Mouse (Mus musculus): ENCODE measurements around the gene Ghr. TPM values are rescaled to one million over a fixed set of nuclear protein-coding genes. Genes with fewer than 3 reads are reported as not detected.

Ghr gene
- polyA plus RNA-seq, 1 experiment from 2014 or later = 113 TPM

DNA sequence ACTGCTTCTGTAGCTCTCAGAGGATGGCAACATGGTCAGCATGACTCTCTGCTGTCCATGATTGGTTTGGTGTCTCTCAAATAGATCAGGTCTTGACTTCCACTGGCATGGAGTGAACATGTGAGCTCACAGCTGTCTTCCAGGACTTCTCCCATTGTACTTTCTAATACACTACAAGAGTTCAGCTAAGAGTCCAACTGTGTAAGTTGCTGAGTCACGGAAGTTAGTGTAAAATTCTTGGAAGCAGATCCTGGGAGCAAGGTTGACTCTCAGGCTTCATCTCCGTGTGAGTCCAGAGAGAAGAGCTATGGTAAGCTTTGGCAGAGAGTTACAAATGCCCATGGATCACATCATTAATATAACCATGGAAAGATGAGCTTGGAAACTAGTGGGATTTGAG is 229.6 kb downstream of the Ghr start:
- ATAC-seq (ENCODE audit: insufficient read depth, low FRiP score, low read depth) = no peak

GRCm38 (mm10) chr15:3349306-3350064 is 233.8 kb downstream of the Ghr start:
- H3K4me2 ChIP-seq = no peak overlapping the region
- no peaks in the 10 kb centered on the region for H3K27me3 ChIP-seq (replicated peaks)
- 75% methylated on average over 6 of the region's 6 CpGs for WGBS
- H3K4me1 ChIP-seq = no peaks in the 10 kb centered on the region
- no peak overlapping the region for H3K27ac ChIP-seq
- H3K9me3 ChIP-seq = no peaks in the 10 kb centered on the region
- H3K9ac ChIP-seq = no peak overlapping the region
- ATAC-seq (ENCODE audit: insufficient read depth, low FRiP score, low read depth) = no peak
- no peaks in the 10 kb centered on the region for H3K36me3 ChIP-seq
- H3K4me3 ChIP-seq (replicated peaks) = no peak overlapping the region

More for the DNA sequence above, 229.6 kb downstream of the Ghr start:
- Histone ChIP-seq H3K4me1 (0 out of 2 replicates have a peak, but pooled peaks cover 3% of the 10 kb centered on the region), H3K36me3 (no peaks in the 10 kb centered on the region), H3K4me3 (replicated peaks) (no peak overlapping the region), H3K27me3 (replicated peaks) (no peaks in the 10 kb centered on the region), H3K9ac (no peak overlapping the region), H3K27ac (no peak overlapping the region), H3K9me3 (no peaks in the 10 kb centered on the region), H3K4me2 (no peak overlapping the region)
- WGBS = 81% methylated on average over 2 of the region's 2 CpGs

- Histone ChIP-seq H3K9ac (no peak overlapping the region), H3K4me3 (replicated peaks) (no peak overlapping the region), H3K4me2 (no peak overlapping the region), H3K27me3 (replicated peaks) (no peaks in the 10 kb centered on the region), H3K9me3 (no peaks in the 10 kb centered on the region), H3K4me1 (no peaks in the 10 kb centered on the region), H3K27ac (no peak overlapping the region), H3K36me3 (no peaks in the 10 kb centered on the region)
- 43% methylated on average over 3 of the region's 3 CpGs for WGBS
- no peak for ATAC-seq (ENCODE audit: insufficient read depth, low FRiP score, low read depth)
Observed at GRCm38 (mm10) chr15:3346682-3347081, 236.6 kb downstream of the Ghr start.

GRCm38 (mm10) chr15:3344555-3344954 is 238.7 kb downstream of the Ghr start:
- H3K4me3 ChIP-seq (replicated peaks) = no peak overlapping the region
- no peak overlapping the region for H3K4me2 ChIP-seq
- peaks cover 11% of the 10 kb centered on the region for H3K36me3 ChIP-seq
- no peaks in the 10 kb centered on the region for H3K9me3 ChIP-seq
- no peaks in the 10 kb centered on the region for H3K27me3 ChIP-seq (replicated peaks)
- WGBS = 91% methylated on average over 4 of the region's 4 CpGs
- no peak for ATAC-seq (ENCODE audit: insufficient read depth, low FRiP score, low read depth)
- H3K9ac ChIP-seq = no peak overlapping the region
- H3K4me1 ChIP-seq = no peaks in the 10 kb centered on the region
- H3K27ac ChIP-seq = no peak overlapping the region

DNA sequence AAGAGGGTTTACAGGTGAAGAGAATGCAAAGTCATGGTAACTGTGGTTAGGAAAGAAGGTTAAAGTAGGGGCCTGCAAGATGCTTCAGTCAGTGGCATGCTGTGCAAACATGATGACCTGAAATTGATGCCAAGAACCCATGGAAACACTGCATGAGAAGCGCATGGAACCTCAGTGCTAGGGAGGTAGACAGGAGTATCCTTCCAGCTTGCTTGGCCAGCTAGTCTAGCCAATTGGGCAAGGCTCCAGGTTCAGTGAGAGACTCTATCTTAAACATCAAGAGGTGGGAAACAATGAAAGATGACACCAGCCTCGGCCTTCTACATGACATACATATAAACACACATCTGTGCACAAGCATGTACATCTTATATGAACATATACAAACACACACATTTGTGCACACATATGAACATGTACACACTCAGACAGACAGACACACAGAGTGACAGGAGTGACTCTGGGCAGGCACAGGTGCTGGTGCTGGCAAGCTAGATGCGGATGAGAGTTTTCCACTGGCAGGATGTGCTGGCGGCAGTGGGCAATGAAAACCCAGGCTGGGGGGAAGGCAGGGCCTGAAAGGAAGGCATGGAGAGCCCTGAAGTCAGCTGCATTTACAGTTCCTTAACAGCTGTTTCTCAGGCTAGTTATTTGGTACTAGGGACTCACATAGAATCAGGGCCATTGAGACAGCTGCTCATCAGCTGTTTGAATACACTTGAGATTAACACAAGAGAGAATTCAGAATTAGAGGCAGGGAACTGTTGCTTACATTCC is 241.3 kb downstream of the Ghr start:
- H3K9me3 ChIP-seq = no peaks in the 10 kb centered on the region
- H3K27me3 ChIP-seq (replicated peaks) = no peaks in the 10 kb centered on the region
- no peak for ATAC-seq (ENCODE audit: insufficient read depth, low FRiP score, low read depth)
- H3K27ac ChIP-seq = no peak overlapping the region
- H3K4me3 ChIP-seq (replicated peaks) = no peak overlapping the region
- H3K9ac ChIP-seq = no peak overlapping the region
- WGBS = 78% methylated on average over 4 of the region's 4 CpGs
- no peaks in the 10 kb centered on the region for H3K4me1 ChIP-seq
- no peak overlapping the region for H3K4me2 ChIP-seq
- H3K36me3 ChIP-seq = peaks cover 28% of the 10 kb centered on the region

GRCm38 (mm10) chr15:3339847-3340246 is 243.4 kb downstream of the Ghr start:
- 69% methylated on average over 3 of the region's 3 CpGs for WGBS
- no peak overlapping the region for H3K9ac ChIP-seq

GRCm38 (mm10) chr15:3332517-3332916 is 250.8 kb downstream of the Ghr start:
- no peak overlapping the region for H3K4me3 ChIP-seq (replicated peaks)
- H3K4me1 ChIP-seq = no peaks in the 10 kb centered on the region
- no peaks in the 10 kb centered on the region for H3K9me3 ChIP-seq
- WGBS = 90% methylated on average over 4 of the region's 4 CpGs
- H3K9ac ChIP-seq = no peak overlapping the region
- H3K36me3 ChIP-seq = peaks cover 15% of the 10 kb centered on the region; the same call in 1 of the 2 replicates
- no peaks in the 10 kb centered on the region for H3K27me3 ChIP-seq (replicated peaks)
- ATAC-seq (ENCODE audit: insufficient read depth, low FRiP score, low read depth) = no peak
- no peak overlapping the region for H3K27ac ChIP-seq
- no peak overlapping the region for H3K4me2 ChIP-seq

More at GRCm38 (mm10) chr15:3339847-3340246, 243.4 kb downstream of the Ghr start:
- Histone ChIP-seq H3K4me2 (no peak overlapping the region), H3K4me1 (no peaks in the 10 kb centered on the region), H3K36me3 (peaks cover 30% of the 10 kb centered on the region), H3K9me3 (no peaks in the 10 kb centered on the region), H3K27me3 (replicated peaks) (no peaks in the 10 kb centered on the region), H3K27ac (no peak overlapping the region), H3K4me3 (replicated peaks) (no peak overlapping the region)
- no peak for ATAC-seq (ENCODE audit: insufficient read depth, low FRiP score, low read depth)

DNA sequence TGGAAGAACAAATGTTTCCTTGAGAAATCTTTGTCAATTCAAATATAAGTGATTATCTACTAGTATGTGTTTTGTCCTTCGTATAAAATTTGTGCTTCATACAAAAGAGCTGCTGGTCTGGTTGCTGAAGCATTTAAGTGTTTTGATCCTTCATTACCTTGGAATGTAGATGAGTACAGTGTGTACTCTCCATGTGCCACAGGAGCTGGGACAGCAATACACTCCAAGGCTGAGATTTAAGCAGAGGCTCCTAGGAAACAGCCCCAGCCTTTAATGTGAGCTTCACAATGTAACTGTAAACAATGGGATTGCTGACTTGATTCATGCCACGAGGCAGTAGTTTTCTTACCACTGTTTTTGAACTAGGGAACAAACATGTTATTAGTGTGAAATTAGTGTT is 251.5 kb downstream of the Ghr start:
- H3K36me3 ChIP-seq = peaks cover 9% of the 10 kb centered on the region; the same call in 1 of the 2 replicates
- H3K4me2 ChIP-seq = no peak overlapping the region
- H3K4me1 ChIP-seq = no peaks in the 10 kb centered on the region
- WGBS = 81% methylated on average over 2 of the region's 2 CpGs
- no peaks in the 10 kb centered on the region for H3K9me3 ChIP-seq
- no peak overlapping the region for H3K9ac ChIP-seq
- no peak overlapping the region for H3K4me3 ChIP-seq (replicated peaks)
- no peak overlapping the region for H3K27ac ChIP-seq
- no peaks in the 10 kb centered on the region for H3K27me3 ChIP-seq (replicated peaks)
- ATAC-seq (ENCODE audit: insufficient read depth, low FRiP score, low read depth) = no peak

DNA sequence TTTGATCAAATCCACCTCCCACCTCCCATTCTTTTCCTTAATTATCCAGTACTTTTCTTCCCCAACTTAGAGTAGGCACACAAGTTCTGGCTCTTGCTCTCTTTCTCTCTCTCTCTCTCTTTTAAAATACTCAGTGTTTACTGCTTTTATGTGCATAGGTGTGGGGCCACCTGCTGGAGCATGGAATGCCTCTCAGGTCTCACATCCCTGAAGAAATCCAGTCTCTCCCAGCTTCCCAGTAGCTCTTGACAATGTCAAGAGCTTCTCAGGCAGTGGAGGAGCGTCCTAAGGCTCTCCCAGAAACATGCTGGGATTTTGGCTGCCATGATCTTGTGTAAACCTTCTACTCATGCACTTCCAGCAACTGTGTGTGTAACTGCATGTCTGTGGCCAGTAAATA is 253.0 kb downstream of the Ghr start:
- ATAC-seq (ENCODE audit: insufficient read depth, low FRiP score, low read depth) = no peak
- 53% methylated on average over 1 of the region's 1 CpGs for WGBS
- Histone ChIP-seq H3K9ac (no peak overlapping the region), H3K27ac (no peak overlapping the region), H3K36me3 (0 out of 2 replicates have a peak, but pooled peaks cover 8% of the 10 kb centered on the region), H3K4me2 (no peak overlapping the region), H3K27me3 (replicated peaks) (no peaks in the 10 kb centered on the region), H3K4me1 (no peaks in the 10 kb centered on the region), H3K9me3 (no peaks in the 10 kb centered on the region), H3K4me3 (replicated peaks) (no peak overlapping the region)

DNA sequence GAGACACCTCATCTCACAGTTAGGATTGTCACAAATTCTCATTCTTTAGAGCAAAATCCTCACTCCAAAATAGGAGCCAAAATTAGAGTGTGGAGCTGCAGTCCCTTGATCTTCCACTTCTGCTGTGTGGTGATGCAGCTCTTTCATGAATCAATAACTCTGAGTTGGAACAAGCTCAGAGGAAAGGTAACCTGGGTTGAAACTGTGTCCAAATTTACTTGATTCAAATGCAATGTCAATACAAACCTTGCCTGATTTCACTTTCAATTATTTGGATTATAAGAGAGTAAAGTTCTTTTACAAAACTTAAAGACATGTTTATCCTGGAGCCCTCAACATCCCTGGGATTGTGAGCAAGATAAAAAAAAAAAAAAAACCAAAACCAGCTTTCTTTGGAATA is 260.3 kb downstream of the Ghr start:
- Histone ChIP-seq H3K27ac (no peak overlapping the region), H3K9me3 (no peaks in the 10 kb centered on the region), H3K9ac (no peak overlapping the region), H3K4me3 (replicated peaks) (no peak overlapping the region), H3K36me3 (peaks cover 10% of the 10 kb centered on the region), H3K4me1 (no peaks in the 10 kb centered on the region), H3K27me3 (replicated peaks) (no peaks in the 10 kb centered on the region), H3K4me2 (no peak overlapping the region)
- ATAC-seq (ENCODE audit: insufficient read depth, low FRiP score, low read depth) = no peak

GRCm38 (mm10) chr15:3319929-3320328 is 263.4 kb downstream of the Ghr start:
- H3K27ac ChIP-seq = no peak overlapping the region
- no peak overlapping the region for H3K9ac ChIP-seq
- no peak overlapping the region for H3K4me3 ChIP-seq (replicated peaks)
- ATAC-seq (ENCODE audit: insufficient read depth, low FRiP score, low read depth) = no peak
- no peaks in the 10 kb centered on the region for H3K9me3 ChIP-seq
- peaks cover 8% of the 10 kb centered on the region for H3K36me3 ChIP-seq
- no peaks in the 10 kb centered on the region for H3K4me1 ChIP-seq
- no peak overlapping the region for H3K4me2 ChIP-seq
- 91% methylated on average over 9 of the region's 9 CpGs for WGBS
- no peaks in the 10 kb centered on the region for H3K27me3 ChIP-seq (replicated peaks)

DNA sequence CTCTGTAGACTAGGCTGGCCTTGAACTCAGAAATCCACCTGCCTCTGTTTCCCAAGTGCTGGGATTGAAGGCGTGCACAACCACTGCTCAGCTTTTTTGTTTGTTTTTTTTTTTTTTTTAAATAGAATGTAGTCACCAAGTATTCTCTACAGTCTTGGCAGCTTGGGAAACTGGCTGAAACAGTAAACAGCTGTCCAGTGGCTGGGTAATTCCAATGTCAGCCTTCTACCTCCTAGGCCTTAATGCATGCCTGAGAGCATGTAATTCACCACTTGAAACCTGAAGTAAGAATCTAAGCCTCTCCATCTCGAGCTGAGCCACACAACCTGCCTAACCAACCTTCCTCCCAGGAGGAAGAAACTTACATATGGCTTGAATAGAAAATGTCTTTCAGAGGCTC is 266.7 kb downstream of the Ghr start:
- no peak overlapping the region for H3K27ac ChIP-seq
- no peak overlapping the region for H3K4me3 ChIP-seq (replicated peaks)
- no peaks in the 10 kb centered on the region for H3K9me3 ChIP-seq
- no peak overlapping the region for H3K4me2 ChIP-seq
- H3K9ac ChIP-seq = no peak overlapping the region
- ATAC-seq (ENCODE audit: insufficient read depth, low FRiP score, low read depth) = no peak
- peaks cover 8% of the 10 kb centered on the region for H3K36me3 ChIP-seq
- no peaks in the 10 kb centered on the region for H3K27me3 ChIP-seq (replicated peaks)
- H3K4me1 ChIP-seq = no peaks in the 10 kb centered on the region
- WGBS = 77% methylated on average over 2 of the region's 2 CpGs
